Mouse (Mus musculus): ENCODE results near the gene Acss2. TPM values are rescaled to one million over a fixed set of nuclear protein-coding genes. Genes with fewer than 3 reads are reported as not detected.
A peak's percentile ranks its signal among the peaks of the same experiment; 100 is the strongest.

Gene Acss2
- polyA plus RNA-seq, 1 experiment: 98.5 TPM

DNA sequence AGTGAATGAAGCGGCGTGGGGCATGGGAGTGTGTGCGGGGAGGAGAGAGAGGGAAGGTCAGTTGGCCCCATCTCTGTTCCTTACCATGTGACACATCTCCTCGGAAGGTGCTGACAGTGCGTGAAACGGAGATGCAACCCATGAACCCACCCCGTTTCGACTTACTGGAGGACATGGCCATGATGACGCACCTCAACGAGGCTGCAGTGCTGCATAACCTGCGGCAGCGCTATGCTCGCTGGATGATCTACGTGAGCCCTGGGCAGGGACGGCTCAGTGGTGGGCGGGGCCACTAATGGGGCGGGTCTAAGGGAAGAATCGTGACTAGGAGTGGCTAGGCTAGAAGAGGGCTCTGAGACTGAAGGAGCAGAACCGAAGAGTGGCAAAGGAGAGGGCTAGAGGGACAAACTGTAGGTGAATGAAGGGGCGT is 95.6 kb downstream of the Acss2 start:
- TF ChIP-seq POLR2A (IDR thresholded peaks at IDR 0.05; ENCODE audit: borderline replicate concordance, insufficient read depth, low read length) (peak; percentile 85), CTCF (IDR thresholded peaks at IDR 0.05; ENCODE audit: borderline replicate concordance, insufficient read depth, low read depth, low read length) (no peak)
- Histone ChIP-seq H3K27ac (ENCODE audit: insufficient read depth, low read length) (no peak overlapping the region; the same call in 1 of the 2 replicates), H3K4me1 (ENCODE audit: control insufficient read depth, insufficient read depth, low read length) (peaks cover 4% of the 10 kb centered on the region; the same call in 1 of the 2 replicates), H3K27me3 (ENCODE audit: control insufficient read depth, insufficient read depth, low read length) (no peaks in the 10 kb centered on the region), H3K4me3 (replicated peaks; ENCODE audit: insufficient read depth, low read depth, low read length) (peak overlapping the region; percentile 62)
- DNase-seq: peak; percentile 78 to 79
- whole genome bisulfite sequencing: 7% methylated on average over 20 of the region's 20 CpGs

DNA sequence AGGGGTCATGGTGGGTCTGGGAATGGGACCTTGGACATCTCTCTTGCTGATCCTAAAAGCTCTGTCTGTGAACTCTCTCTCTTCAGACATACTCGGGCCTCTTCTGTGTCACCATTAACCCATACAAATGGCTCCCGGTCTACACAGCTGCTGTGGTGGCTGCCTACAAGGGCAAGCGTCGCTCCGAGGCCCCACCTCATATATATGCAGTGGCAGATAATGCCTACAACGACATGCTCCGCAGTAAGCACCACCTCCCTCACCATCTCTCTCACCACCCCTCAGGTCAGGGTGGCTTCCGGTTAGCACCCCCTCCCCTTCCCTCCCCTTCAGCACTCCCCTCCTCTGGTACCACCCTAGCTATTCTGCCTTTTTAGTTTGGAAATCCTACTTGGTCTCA is 96.2 kb downstream of the Acss2 start:
- WGBS: 85% methylated on average over 8 of the region's 8 CpGs
- TF ChIP-seq POLR2A (IDR thresholded peaks at IDR 0.05; ENCODE audit: borderline replicate concordance, insufficient read depth, low read length) (no peak), CTCF (IDR thresholded peaks at IDR 0.05; ENCODE audit: borderline replicate concordance, insufficient read depth, low read depth, low read length) (no peak)
- Histone ChIP-seq H3K4me3 (replicated peaks; ENCODE audit: insufficient read depth, low read depth, low read length) (no peak overlapping the region), H3K27ac (ENCODE audit: insufficient read depth, low read length) (no peak overlapping the region), H3K4me1 (ENCODE audit: control insufficient read depth, insufficient read depth, low read length) (peaks cover 4% of the 10 kb centered on the region; the same call in 1 of the 2 replicates), H3K27me3 (ENCODE audit: control insufficient read depth, insufficient read depth, low read length) (no peaks in the 10 kb centered on the region)
- DNase-seq: no peak

DNA sequence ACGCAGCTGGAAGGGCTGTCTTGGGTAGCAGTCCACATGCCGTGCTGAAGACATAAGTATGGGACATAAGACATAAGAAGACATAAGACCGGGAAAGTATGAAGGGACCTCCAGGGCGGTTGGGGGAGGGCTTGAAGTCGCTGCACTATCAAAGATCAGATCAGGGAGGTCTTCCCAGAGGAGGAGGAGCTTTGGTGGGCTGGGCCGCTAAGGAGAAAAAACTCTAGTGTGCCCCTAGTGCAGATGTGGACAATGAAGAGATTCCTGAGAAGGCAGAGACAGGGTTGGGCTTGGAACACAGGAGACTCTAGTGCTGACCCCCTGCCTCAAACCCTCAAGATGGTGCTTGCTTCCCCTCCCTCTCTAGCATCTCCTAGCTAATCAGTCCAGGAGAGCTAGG is 99.2 kb downstream of the Acss2 start:
- H3K4me1 ChIP-seq (ENCODE audit: control insufficient read depth, insufficient read depth, low read length): peaks cover 4% of the 10 kb centered on the region; the same call in 1 of the 2 replicates
- no peak for DNase-seq
- TF ChIP-seq CTCF (IDR thresholded peaks at IDR 0.05; ENCODE audit: borderline replicate concordance, insufficient read depth, low read depth, low read length) (no peak), POLR2A (IDR thresholded peaks at IDR 0.05; ENCODE audit: borderline replicate concordance, insufficient read depth, low read length) (no peak)
- no peaks in the 10 kb centered on the region for H3K27me3 ChIP-seq (ENCODE audit: control insufficient read depth, insufficient read depth, low read length)
- no peak overlapping the region for H3K4me3 ChIP-seq (replicated peaks; ENCODE audit: insufficient read depth, low read depth, low read length)
- WGBS: 68% methylated on average over 6 of the region's 6 CpGs
- H3K27ac ChIP-seq (ENCODE audit: insufficient read depth, low read length): no peak overlapping the region

DNA sequence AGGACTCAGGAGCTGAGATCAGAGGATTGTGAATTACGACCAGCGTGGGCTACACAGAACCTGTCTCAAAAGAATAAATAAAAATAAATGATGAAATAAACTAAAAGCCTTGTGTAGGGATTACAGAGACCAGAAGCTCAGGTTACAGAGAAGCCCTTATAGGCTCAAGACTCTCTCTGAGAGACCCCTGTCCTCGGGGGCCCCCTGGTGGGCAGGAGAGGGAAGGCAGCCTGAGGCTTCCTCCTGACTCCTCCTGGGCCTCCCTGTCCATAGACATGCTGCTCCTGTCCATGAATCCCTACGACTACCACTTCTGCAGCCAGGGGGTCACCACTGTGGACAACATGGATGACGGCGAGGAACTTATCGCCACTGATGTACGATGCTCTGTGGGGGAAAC is 102.1 kb downstream of the Acss2 start:
- peak; percentile 84 to 90 for DNase-seq
- Histone ChIP-seq H3K4me1 (ENCODE audit: control insufficient read depth, insufficient read depth, low read length) (no peaks in the 10 kb centered on the region), H3K27me3 (ENCODE audit: control insufficient read depth, insufficient read depth, low read length) (no peaks in the 10 kb centered on the region), H3K4me3 (replicated peaks; ENCODE audit: insufficient read depth, low read depth, low read length) (no peak overlapping the region), H3K27ac (ENCODE audit: insufficient read depth, low read length) (no peak overlapping the region)
- 21% methylated on average over 8 of the region's 8 CpGs for WGBS
- TF ChIP-seq POLR2A (IDR thresholded peaks at IDR 0.05; ENCODE audit: borderline replicate concordance, insufficient read depth, low read length): no peak
- peak; percentile 85 for TF ChIP-seq CTCF (IDR thresholded peaks at IDR 0.05; ENCODE audit: borderline replicate concordance, insufficient read depth, low read depth, low read length)

DNA sequence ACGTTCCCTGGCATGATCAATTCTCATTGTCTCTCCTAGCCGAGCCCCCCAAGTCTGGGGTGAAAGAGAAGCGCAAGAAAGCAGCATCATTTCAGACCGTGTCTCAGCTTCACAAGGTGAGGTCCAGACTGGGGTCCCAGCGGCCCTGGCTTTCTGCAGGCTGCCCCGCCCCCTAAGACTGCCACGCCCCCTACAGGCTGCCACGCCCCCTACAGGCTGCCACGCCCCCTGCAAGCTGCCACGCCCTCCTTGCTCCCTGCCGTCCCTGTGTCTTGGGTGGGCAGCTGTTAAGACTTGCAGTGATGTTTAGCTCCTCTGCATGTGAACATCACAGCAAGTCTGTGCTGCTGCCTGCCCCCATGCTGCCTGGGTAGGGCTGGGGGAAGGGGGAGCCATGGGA is 104.9 kb downstream of the Acss2 start:
- no peak overlapping the region for H3K4me3 ChIP-seq (replicated peaks; ENCODE audit: insufficient read depth, low read depth, low read length)
- no peaks in the 10 kb centered on the region for H3K27me3 ChIP-seq (ENCODE audit: control insufficient read depth, insufficient read depth, low read length)
- H3K4me1 ChIP-seq (ENCODE audit: control insufficient read depth, insufficient read depth, low read length): no peaks in the 10 kb centered on the region
- TF ChIP-seq CTCF (IDR thresholded peaks at IDR 0.05; ENCODE audit: borderline replicate concordance, insufficient read depth, low read depth, low read length) (no peak), POLR2A (IDR thresholded peaks at IDR 0.05; ENCODE audit: borderline replicate concordance, insufficient read depth, low read length) (no peak)
- DNase-seq: no peak
- H3K27ac ChIP-seq (ENCODE audit: insufficient read depth, low read length): no peak overlapping the region
- WGBS: 34% methylated on average over 11 of the region's 11 CpGs

DNA sequence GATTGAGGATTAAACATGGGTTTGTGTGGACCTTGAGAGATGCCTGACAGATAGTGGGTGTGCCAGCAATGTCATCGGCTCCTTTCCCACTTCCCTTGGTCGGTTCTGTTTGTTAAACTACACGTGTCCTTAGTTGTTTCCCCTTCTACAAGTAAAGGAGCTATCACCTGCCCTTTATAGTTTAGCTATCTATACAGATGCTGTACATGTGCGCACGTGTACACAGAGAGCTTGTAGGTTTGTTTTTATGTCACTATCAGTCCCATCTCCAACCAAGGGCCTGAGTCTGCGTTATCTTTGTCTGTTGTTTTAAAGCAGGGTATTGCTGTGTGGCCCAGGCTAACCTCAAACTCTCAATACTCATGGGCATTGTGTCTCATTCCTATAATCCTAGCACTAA is 106.2 kb downstream of the Acss2 start:
- Histone ChIP-seq H3K27me3 (ENCODE audit: control insufficient read depth, insufficient read depth, low read length) (no peaks in the 10 kb centered on the region), H3K4me3 (replicated peaks; ENCODE audit: insufficient read depth, low read depth, low read length) (no peak overlapping the region), H3K4me1 (ENCODE audit: control insufficient read depth, insufficient read depth, low read length) (peaks cover 4% of the 10 kb centered on the region; the same call in 1 of the 2 replicates), H3K27ac (ENCODE audit: insufficient read depth, low read length) (no peak overlapping the region)
- DNase-seq: no peak
- no peak for TF ChIP-seq POLR2A (IDR thresholded peaks at IDR 0.05; ENCODE audit: borderline replicate concordance, insufficient read depth, low read length)
- no peak for TF ChIP-seq CTCF (IDR thresholded peaks at IDR 0.05; ENCODE audit: borderline replicate concordance, insufficient read depth, low read depth, low read length)
- WGBS: 91% methylated on average over 6 of the region's 6 CpGs

DNA sequence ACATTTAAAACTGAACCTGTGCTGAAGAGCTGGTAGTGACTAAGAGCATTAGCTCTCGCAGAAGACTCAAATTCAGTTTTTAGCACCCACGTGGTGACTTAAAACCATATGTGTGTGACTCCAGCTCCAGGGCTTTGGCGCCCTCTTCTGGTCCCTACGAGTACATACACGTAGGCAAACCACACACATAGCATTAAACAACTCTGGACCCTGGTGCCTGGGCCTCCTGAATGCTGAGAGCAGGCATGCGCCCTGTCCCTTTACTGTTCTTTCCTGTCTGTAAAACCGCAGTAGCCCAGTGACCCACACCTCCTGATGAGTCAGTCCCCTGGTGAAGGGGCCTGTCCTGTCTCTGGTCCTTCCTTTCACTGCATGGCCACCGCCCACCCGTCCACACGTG is 107.0 kb downstream of the Acss2 start:
- 50% methylated on average over 10 of the region's 10 CpGs for WGBS
- H3K27me3 ChIP-seq (ENCODE audit: control insufficient read depth, insufficient read depth, low read length): no peaks in the 10 kb centered on the region
- H3K4me3 ChIP-seq (replicated peaks; ENCODE audit: insufficient read depth, low read depth, low read length): no peak overlapping the region
- TF ChIP-seq CTCF (IDR thresholded peaks at IDR 0.05; ENCODE audit: borderline replicate concordance, insufficient read depth, low read depth, low read length): peak; percentile 69; the same call in 1 of the 2 replicates
- TF ChIP-seq POLR2A (IDR thresholded peaks at IDR 0.05; ENCODE audit: borderline replicate concordance, insufficient read depth, low read length): no peak
- peaks cover 8% of the 10 kb centered on the region for H3K4me1 ChIP-seq (ENCODE audit: control insufficient read depth, insufficient read depth, low read length)
- no peak overlapping the region for H3K27ac ChIP-seq (ENCODE audit: insufficient read depth, low read length)
- no peak for DNase-seq

DNA sequence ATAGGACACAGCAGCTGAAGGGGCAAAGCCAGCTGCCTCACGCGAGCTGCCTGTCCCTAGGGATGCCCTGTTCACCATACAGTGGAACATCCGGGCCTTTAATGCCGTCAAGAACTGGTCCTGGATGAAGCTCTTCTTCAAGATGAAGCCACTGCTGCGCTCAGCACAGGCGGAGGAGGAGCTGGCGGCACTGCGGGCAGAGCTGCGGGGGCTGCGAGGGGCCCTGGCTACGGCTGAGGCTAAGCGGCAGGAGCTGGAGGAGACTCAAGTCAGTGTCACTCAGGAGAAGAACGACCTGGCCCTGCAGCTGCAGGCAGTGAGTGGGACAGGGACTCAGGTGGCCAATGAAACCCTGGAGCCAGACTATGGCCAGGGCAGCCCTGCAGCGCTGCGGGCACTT is 108.5 kb downstream of the Acss2 start:
- no peaks in the 10 kb centered on the region for H3K27me3 ChIP-seq (ENCODE audit: control insufficient read depth, insufficient read depth, low read length)
- peaks cover 19% of the 10 kb centered on the region for H3K4me1 ChIP-seq (ENCODE audit: control insufficient read depth, insufficient read depth, low read length)
- 35% methylated on average over 15 of the region's 15 CpGs for WGBS
- TF ChIP-seq POLR2A (IDR thresholded peaks at IDR 0.05; ENCODE audit: borderline replicate concordance, insufficient read depth, low read length): no peak
- TF ChIP-seq CTCF (IDR thresholded peaks at IDR 0.05; ENCODE audit: borderline replicate concordance, insufficient read depth, low read depth, low read length): no peak
- H3K27ac ChIP-seq (ENCODE audit: insufficient read depth, low read length): no peak overlapping the region
- no peak for DNase-seq
- H3K4me3 ChIP-seq (replicated peaks; ENCODE audit: insufficient read depth, low read depth, low read length): no peak overlapping the region

All from cerebellum, adult 2 months (tissue).